Mouse (Mus musculus) ovary, postnatal 36 days (tissue): ENCODE data around the gene Htr5b.

ENCODE experiments used
- DNase-seq: peaks from one replicate; pipeline ENCODE4 v3.0.0; 2022; ENCODE audit warnings: low spot score, mixed read lengths

The Htr5b gene

GRCm38 (mm10) chr1:121486803-121487202 lies 41.5 kb downstream of the Htr5b start:
- no peak for DNase-seq

GRCm38 (mm10) chr1:121483091-121483490 lies 45.2 kb downstream of the Htr5b start:
- no peak for DNase-seq

- DNase-seq, result no peak
Observed at GRCm38 (mm10) chr1:121479403-121479802, 48.9 kb downstream of the Htr5b start.

GRCm38 (mm10) chr1:121478284-121478980 lies 49.8 kb downstream of the Htr5b start:
- no peak for DNase-seq

- no peak for DNase-seq
Observed at GRCm38 (mm10) chr1:121477716-121478115, 50.5 kb downstream of the Htr5b start.

GRCm38 (mm10) chr1:121471503-121471902 lies 56.8 kb downstream of the Htr5b start:
- no peak for DNase-seq

- DNase-seq, result no peak
Observed at GRCm38 (mm10) chr1:121468271-121468670, 60.0 kb downstream of the Htr5b start.

GRCm38 (mm10) chr1:121466276-121466675 lies 62.0 kb downstream of the Htr5b start:
- no peak for DNase-seq

GRCm38 (mm10) chr1:121463806-121464205 lies 64.5 kb downstream of the Htr5b start:
- no peak for DNase-seq

GRCm38 (mm10) chr1:121462643-121463042 lies 65.6 kb downstream of the Htr5b start:
- DNase-seq, result no peak

GRCm38 (mm10) chr1:121461895-121462294 lies 66.4 kb downstream of the Htr5b start:
- DNase-seq, result no peak

- DNase-seq, result no peak
Observed at GRCm38 (mm10) chr1:121460077-121460476, 68.2 kb downstream of the Htr5b start.
